ENCODE assay signal across 8 mouse cellular contexts in genomic region chr11:82763261-82763660, GRCm38 (mm10). TPM values are rescaled to one million over a fixed set of nuclear protein-coding genes. Genes with fewer than 3 reads are reported as not detected.
A peak's percentile ranks its signal among the peaks of the same experiment; 100 is the strongest.
DNase-seq lines count a peak whose midpoint lies in the region; ATAC-seq lines count a peak whose summit lies in the region.

No protein-coding gene starts in this region.

- peak; percentile 74 for DNase-seq in heart, adult 11 months
- no peak for DNase-seq in heart, postnatal 4 days
- DNase-seq in 416B (ENCODE audit: low read depth): peak; percentile 36
- DNase-seq in forebrain, embryonic 10.5 days (ENCODE audit: extremely low spot score, low spot score): no peak
- no peak for DNase-seq in embryo, embryonic 10.5 days (ENCODE audit: low spot score)
- DNase-seq in adrenal gland, adult 2 months: no peak

- no peaks in the 10 kb centered on the region; the same call in 1 of the 2 replicates for H3K9me3 ChIP-seq in forebrain, embryonic 10.5 days
- no peaks in the 10 kb centered on the region for H3K9me3 ChIP-seq in liver, embryonic 12.5 days (replicated peaks)

- H3K36me3 ChIP-seq in forebrain, embryonic 10.5 days (replicated peaks): peaks cover 20% of the 10 kb centered on the region
- H3K36me3 ChIP-seq in liver, embryonic 12.5 days: peaks cover 16% of the 10 kb centered on the region

- peak overlapping the region; percentile 94 for H3K4me2 ChIP-seq in liver, embryonic 12.5 days

- no peak for ATAC-seq in liver, embryonic 12.5 days
- no peak for ATAC-seq in megakaryocyte progenitor cell, adult 5-6 weeks (replicated peaks; ENCODE audit: poor library complexity)

- peak overlapping the region; percentile 88 for H3K9ac ChIP-seq in liver, embryonic 12.5 days

- 18% methylated on average over 4 of the region's 4 CpGs for WGBS in forebrain, embryonic 10.5 days
- WGBS in liver, embryonic 12.5 days (ENCODE audit: insufficient replicate concordance): 16% methylated on average over 4 of the region's 4 CpGs

- peaks cover 26% of the 10 kb centered on the region for H3K4me1 ChIP-seq in forebrain, embryonic 10.5 days
- H3K4me1 ChIP-seq in liver, embryonic 12.5 days: peaks cover 32% of the 10 kb centered on the region

- peak overlapping the region; percentile 82 for H3K4me3 ChIP-seq in forebrain, embryonic 10.5 days
- peak overlapping the region; percentile 89 for H3K4me3 ChIP-seq in liver, embryonic 12.5 days

- no peaks in the 10 kb centered on the region for H3K27me3 ChIP-seq in forebrain, embryonic 10.5 days (ENCODE audit: poor library complexity, severe bottlenecking)
- no peaks in the 10 kb centered on the region; the same call in 1 of the 2 replicates for H3K27me3 ChIP-seq in liver, embryonic 12.5 days (replicated peaks)

- H3K27ac ChIP-seq in forebrain, embryonic 10.5 days: peak overlapping the region; percentile 89
- peak overlapping the region; percentile 95 for H3K27ac ChIP-seq in liver, embryonic 12.5 days

RNA-seq across cellular contexts. Expression of gene Cct6b, which starts 0.9 kb away (rescaled TPM):
- total RNA-seq in heart, postnatal 4 days (2021): under 1 TPM in 1 of 2 experiments, not detected in 1; 0.27 TPM
- 0.31 and 0.33 TPM in 2 replicates for polyA plus RNA-seq in forebrain, embryonic 10.5 days (2016; fragmentation: Nextera tagmentation; extraction: Ambion mirVana)
- 0.19 and 0.47 TPM in 2 replicates for polyA plus RNA-seq in liver, embryonic 12.5 days (2016; fragmentation: Nextera tagmentation; extraction: Ambion mirVana)
- 0.30 and 0.32 TPM in 2 replicates for total RNA-seq in megakaryocyte progenitor cell, adult 5-6 weeks (2015)
- 0.08 and 0.37 TPM in 2 replicates for total RNA-seq in megakaryocyte progenitor cell, adult 5-6 weeks (2017)
- total RNA-seq in adrenal gland, adult 2 months (2021): under 1 TPM; 0.46 to 0.83 TPM
- polyA plus RNA-seq in adrenal gland, adult 2 months (2012; rRNA removed): 0.08 TPM in 1 of 2 replicates, not detected in the other

RNA-seq across cellular contexts. Expression of gene Zfp830, which starts 0.9 kb away (rescaled TPM):
- 10 to 100 TPM; 16.5 to 17.4 TPM for total RNA-seq in heart, postnatal 4 days (2021)
- 36.9 and 38.7 TPM in 2 replicates for polyA plus RNA-seq in forebrain, embryonic 10.5 days (2016; fragmentation: Nextera tagmentation; extraction: Ambion mirVana)
- 24.9 and 26.4 TPM in 2 replicates for polyA plus RNA-seq in liver, embryonic 12.5 days (2016; fragmentation: Nextera tagmentation; extraction: Ambion mirVana)
- 20.1 and 20.8 TPM in 2 replicates for total RNA-seq in megakaryocyte progenitor cell, adult 5-6 weeks (2015)
- total RNA-seq in megakaryocyte progenitor cell, adult 5-6 weeks (2017): 46.3 and 54.1 TPM in 2 replicates
- 10 to 100 TPM; 18.0 to 21.9 TPM for total RNA-seq in adrenal gland, adult 2 months (2021)
- 1.7 and 3.6 TPM in 2 replicates for polyA plus RNA-seq in adrenal gland, adult 2 months (2012; rRNA removed)

RNA-seq across cellular contexts. Expression of gene Lig3, which starts 17.6 kb away (rescaled TPM):
- total RNA-seq in heart, postnatal 4 days (2021): 10 to 100 TPM; 24.6 to 25.8 TPM
- 50.3 and 51.4 TPM in 2 replicates for polyA plus RNA-seq in forebrain, embryonic 10.5 days (2016; fragmentation: Nextera tagmentation; extraction: Ambion mirVana)
- polyA plus RNA-seq in liver, embryonic 12.5 days (2016; fragmentation: Nextera tagmentation; extraction: Ambion mirVana): 19.7 and 19.8 TPM in 2 replicates
- total RNA-seq in megakaryocyte progenitor cell, adult 5-6 weeks (2015): 31.3 and 39.5 TPM in 2 replicates
- total RNA-seq in megakaryocyte progenitor cell, adult 5-6 weeks (2017): 37.6 and 67.4 TPM in 2 replicates
- 10 to 100 TPM; 19.2 to 27.5 TPM for total RNA-seq in adrenal gland, adult 2 months (2021)
- polyA plus RNA-seq in adrenal gland, adult 2 months (2012; rRNA removed): 8.1 and 10.7 TPM in 2 replicates

Comparison
In these comparisons a context has a peak if more than half of its experiments do, and no peak if none do; other contexts are left out.
1. DNase-seq: peak in heart, adult 11 months (single experiment) and 416B (single experiment); none in heart, postnatal 4 days (single experiment), forebrain, embryonic 10.5 days (single experiment), embryo, embryonic 10.5 days (single experiment) and adrenal gland, adult 2 months (single experiment).